Comparison of ENCODE assay signal across 11 mouse cellular contexts in genomic region chr9:62726472-62726871, GRCm38 (mm10). TPM values are rescaled to one million over a fixed set of nuclear protein-coding genes. Genes with fewer than 3 reads are reported as not detected.
A peak's percentile ranks its signal among the peaks of the same experiment; 100 is the strongest.
DNase-seq lines count a peak whose midpoint lies in the region; ATAC-seq and TF ChIP-seq lines count a peak whose summit lies in the region.
"Had no signal": no experiment of that assay in that cellular context is flagged by ENCODE, and none has a peak within 500 bp of the region (broad histone marks: within the 10 kb centered on the region; RNA-seq: fewer than 3 reads in every experiment).

No protein-coding gene starts in this region.

- H3K27ac ChIP-seq in kidney, postnatal 0 days, result no peak overlapping the region
- no peak overlapping the region for H3K27ac ChIP-seq in ES-E14 (ENCODE audit: insufficient read depth, low read depth, low read length, poor library complexity, severe bottlenecking)
- H3K27ac ChIP-seq: lung, embryonic 15.5 days; neural tube, embryonic 15.5 days had no signal

- H3K9me3 ChIP-seq in kidney, postnatal 0 days (replicated peaks; ENCODE audit: low read length), result no peaks in the 10 kb centered on the region
- H3K9me3 ChIP-seq in ES-E14 (ENCODE audit: control insufficient read depth, insufficient read depth, low read depth, low read length), result no peaks in the 10 kb centered on the region
- H3K9me3 ChIP-seq: lung, embryonic 15.5 days; neural tube, embryonic 15.5 days had no signal

- H3K9ac ChIP-seq in kidney, postnatal 0 days (ENCODE audit: low read depth, low read length), result no peak overlapping the region
- no peak overlapping the region for H3K9ac ChIP-seq in ES-E14 (ENCODE audit: insufficient read depth, low read depth, low read length, poor library complexity, severe bottlenecking)
- H3K9ac ChIP-seq: lung, embryonic 15.5 days; neural tube, embryonic 15.5 days had no signal

- no peaks in the 10 kb centered on the region for H3K27me3 ChIP-seq in kidney, postnatal 0 days (ENCODE audit: insufficient read depth, low read length)
- H3K27me3 ChIP-seq: lung, embryonic 15.5 days; neural tube, embryonic 15.5 days had no signal

- no peak for DNase-seq in kidney, postnatal 0 days (ENCODE audit: low spot score)
- DNase-seq in kidney, adult 8-10 months, result no peak
- DNase-seq in 416B (ENCODE audit: low read depth), result peak; percentile 60
- peak; percentile 71 for DNase-seq in ES-E14 (ENCODE audit: low read depth, low spot score)
- DNase-seq in urinary bladder, postnatal 25 days (ENCODE audit: low spot score), result no peak
- no peak for DNase-seq in adipocyte (ENCODE audit: low spot score)
- DNase-seq in adrenal gland, postnatal 4 days (ENCODE audit: low spot score in 2 of 2), result no peak
- DNase-seq: kidney, adult 11 months had no signal

- no peak overlapping the region for H3K4me3 ChIP-seq in kidney, postnatal 0 days (replicated peaks; ENCODE audit: low read depth, low read length)
- no peak overlapping the region for H3K4me3 ChIP-seq in ES-E14 (ENCODE audit: insufficient read depth in 1 of 2, low read depth in 1 of 2, low read length in 2 of 2, poor library complexity in 1 of 2, severe bottlenecking in 1 of 2)
- H3K4me3 ChIP-seq: lung, embryonic 15.5 days; neural tube, embryonic 15.5 days had no signal

- H3K36me3 ChIP-seq in kidney, postnatal 0 days (ENCODE audit: insufficient read depth, low read length), result no peaks in the 10 kb centered on the region
- H3K36me3 ChIP-seq in ES-E14 (ENCODE audit: control insufficient read depth, insufficient read depth, low read length, poor library complexity, severe bottlenecking), result no peaks in the 10 kb centered on the region
- H3K36me3 ChIP-seq: lung, embryonic 15.5 days; neural tube, embryonic 15.5 days had no signal

- in situ Hi-C loops in ES-E14 (cut with MboI; ENCODE audit: low sequenced_read_pairs in 2 of 2, unreplicated experiment in 2 of 2), result no loop called here

- TF ChIP-seq CTCF in kidney, postnatal 0 days (IDR thresholded peaks at IDR 0.05; ENCODE audit: low read depth), result peak; percentile 66

- 60% methylated on average over 6 of the region's 6 CpGs for WGBS in kidney, postnatal 0 days

- H3K4me1 ChIP-seq in kidney, postnatal 0 days (replicated peaks; ENCODE audit: insufficient read depth, low read length), result no peaks in the 10 kb centered on the region
- no peaks in the 10 kb centered on the region for H3K4me1 ChIP-seq in ES-E14 (ENCODE audit: control insufficient read depth in 2 of 2, insufficient read depth in 2 of 2, low read length in 2 of 2, poor library complexity in 1 of 2)

- ATAC-seq in kidney, postnatal 0 days (replicated peaks; ENCODE audit: low FRiP score, low read depth), result no peak
- ATAC-seq in granulocyte monocyte progenitor cell, adult 5-6 weeks (replicated peaks; ENCODE audit: poor library complexity, severe bottlenecking), result peak; percentile 27; the same call in 1 of the 2 replicates

- H3K4me2 ChIP-seq in kidney, postnatal 0 days (ENCODE audit: low read length), result no peak overlapping the region
- H3K4me2 ChIP-seq: lung, embryonic 15.5 days; neural tube, embryonic 15.5 days had no signal

TF ChIP-seq in ES-E14, 5 proteins besides CTCF, POLR2A, EP300 and RAD21:
- TF ChIP-seq ZC3H11A (IDR thresholded peaks at IDR 0.05; ENCODE audit: borderline replicate concordance, low read depth, low read length) (peak; percentile 39; the same call in 1 of the 2 replicates), ZNF384 (IDR thresholded peaks at IDR 0.05; ENCODE audit: low read depth, low read length) (no peak)

RNA-seq across cellular contexts. Expression of gene Itga11, which starts 48.8 kb away (rescaled TPM):
- polyA plus RNA-seq in kidney, postnatal 0 days (2015; fragmentation: Nextera tagmentation; extraction: Ambion mirVana), result 0.40 and 0.45 TPM in 2 replicates
- total RNA-seq in ES-E14 (2012; rRNA removed), result 1.0 and 1.3 TPM in 2 replicates
- not detected in 2 replicates for total RNA-seq in granulocyte monocyte progenitor cell, adult 5-6 weeks (2014; fragmentation: Nextera tagmentation)
- total RNA-seq in granulocyte monocyte progenitor cell, adult 5-6 weeks (2017), result 0.22 TPM in 1 of 2 replicates, not detected in the other
- 1 to 10 TPM; 2.3 to 2.9 TPM for total RNA-seq in adrenal gland, postnatal 4 days (2021)

Comparison
In these comparisons a context has a peak if more than half of its experiments do, and no peak if none do; other contexts are left out.
1. DNase-seq: peak in 416B (single experiment) and ES-E14 (single experiment); none in kidney, postnatal 0 days (single experiment), kidney, adult 8-10 months (0 of 2), urinary bladder, postnatal 25 days (single experiment), adipocyte (single experiment) and adrenal gland, postnatal 4 days (0 of 2).